Mouse (Mus musculus) c-Kit-negative CD71-positive TER-119-positive erythroid progenitor cells, embryonic 14.5 days (primary cell): ENCODE data around the gene Sh2d6.

Source experiments
- DNase-seq: peaks from one replicate; pipeline ENCODE4 v3.0.0-alpha.2; 2013; ENCODE audit warnings: low read depth, low spot score

Sh2d6 gene

DNA sequence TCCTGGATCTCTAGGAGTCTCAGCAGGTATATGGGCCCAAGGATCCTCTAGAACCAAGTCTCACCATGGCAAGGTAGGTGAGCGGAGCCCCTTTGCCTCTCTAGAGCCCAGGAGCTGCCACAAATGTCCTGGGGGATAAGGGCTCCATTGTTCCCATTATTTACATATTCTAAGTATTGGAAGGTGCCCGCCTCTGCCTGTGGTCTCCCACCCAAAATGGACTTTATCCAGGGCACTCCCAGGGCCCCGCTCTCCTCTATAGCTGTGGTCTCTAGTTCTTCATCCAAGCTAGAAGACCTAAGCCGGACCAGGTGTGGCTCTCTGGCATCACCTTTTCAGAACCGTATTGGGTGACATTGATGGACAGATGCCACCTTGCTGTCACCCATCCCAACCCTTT, at the start of gene Sh2d6:
TSS of gene Sh2d6 (minus strand) at position 101 of the 400 bp plus-strand sequence.
- no peak for DNase-seq

DNA sequence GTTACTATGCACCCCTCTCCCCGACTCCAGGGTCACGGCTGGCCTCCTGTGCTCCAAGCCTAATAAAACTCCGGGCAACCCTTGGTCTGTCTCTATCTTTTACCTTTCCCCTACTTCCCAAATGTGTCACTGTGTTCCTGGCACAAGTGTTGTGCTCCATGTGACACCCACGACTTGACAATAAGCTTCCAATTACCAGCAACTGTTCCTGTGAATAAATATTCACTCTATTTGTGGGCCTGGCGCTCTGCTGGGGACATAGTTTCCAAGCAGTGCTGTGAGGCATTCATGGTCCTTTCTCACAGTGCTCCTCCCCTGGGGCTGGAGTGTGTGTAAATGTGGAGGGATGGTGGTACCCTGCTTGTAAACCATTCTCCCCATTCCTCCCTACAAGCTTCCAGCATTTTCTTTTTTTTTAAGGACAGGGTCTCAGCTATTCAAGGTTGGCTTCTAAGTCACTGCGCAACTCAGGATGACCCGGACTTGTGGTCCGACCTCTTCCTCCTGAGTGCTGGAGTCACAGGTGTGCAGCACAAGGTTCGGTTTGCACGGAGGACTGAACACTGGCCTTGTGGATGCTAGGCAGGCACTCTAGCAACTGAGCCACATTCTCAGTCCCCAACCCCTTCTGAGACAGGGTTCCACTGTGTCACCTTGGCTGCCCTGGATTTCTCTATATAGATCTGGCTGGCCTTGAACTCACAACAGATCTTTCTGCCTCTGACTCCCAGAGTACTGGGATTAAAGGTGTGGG, 49.3 kb upstream of the Sh2d6 start:
- DNase-seq: no peak

DNA sequence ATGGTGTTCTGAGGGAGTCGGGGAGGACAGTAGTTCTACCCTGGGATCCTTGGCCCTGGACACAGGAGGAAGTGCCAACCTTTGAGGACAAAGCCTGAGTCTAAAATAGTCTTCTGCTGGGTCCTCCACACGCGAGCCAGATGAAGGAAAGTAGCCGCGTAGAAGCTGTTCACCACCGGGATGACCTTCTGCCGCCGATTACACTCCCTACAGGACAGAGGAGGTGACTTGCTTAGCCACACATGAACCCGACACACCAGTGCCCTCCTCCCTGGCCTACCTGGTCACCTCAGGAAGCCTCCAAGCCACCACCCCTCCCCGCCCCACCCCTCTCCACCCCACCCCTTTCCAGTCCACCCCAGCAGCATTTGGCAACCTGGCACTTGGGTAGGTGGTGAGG, 47.2 kb upstream of the Sh2d6 start:
- no peak for DNase-seq

DNA sequence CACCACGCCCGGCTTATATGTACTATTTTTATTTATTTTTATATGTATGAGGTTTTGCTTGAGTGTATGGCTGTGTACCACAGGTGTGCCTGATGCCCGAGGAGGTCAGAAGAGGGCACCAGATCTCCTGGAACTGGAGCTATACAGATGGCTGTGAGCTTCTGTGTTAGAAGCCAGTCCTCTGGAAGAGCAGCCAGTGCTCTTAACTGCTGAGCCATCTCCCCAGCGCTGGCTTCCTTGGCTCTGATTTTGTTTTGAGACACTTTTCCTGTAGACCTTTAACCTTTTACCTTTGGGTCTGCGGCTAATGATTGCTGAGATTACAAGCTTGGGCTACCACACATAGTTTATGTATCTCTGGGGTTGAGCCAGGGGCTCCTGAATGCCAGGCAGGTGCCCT, 46.0 kb upstream of the Sh2d6 start:
- no peak for DNase-seq

DNA sequence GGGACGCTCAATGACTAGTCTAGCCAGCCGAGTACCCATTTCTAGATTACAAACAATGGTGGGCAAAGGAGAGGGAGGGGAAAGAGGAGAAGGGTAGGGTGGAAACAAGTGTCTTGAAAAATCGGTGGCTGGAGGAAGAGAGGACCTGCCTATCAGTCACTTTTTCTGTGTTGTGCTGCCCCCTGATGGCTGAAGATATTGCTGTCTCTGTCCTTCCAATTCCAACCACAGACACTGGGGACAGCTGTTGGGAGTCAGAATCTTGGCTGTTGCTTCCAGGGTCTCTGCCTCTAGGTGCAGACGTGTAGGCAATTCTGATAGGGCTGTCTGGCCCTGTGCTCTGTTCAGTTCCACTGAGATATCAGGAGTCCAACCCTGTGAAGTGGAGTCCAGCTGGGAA, 44.5 kb upstream of the Sh2d6 start:
- peak; percentile 42 for DNase-seq

DNA sequence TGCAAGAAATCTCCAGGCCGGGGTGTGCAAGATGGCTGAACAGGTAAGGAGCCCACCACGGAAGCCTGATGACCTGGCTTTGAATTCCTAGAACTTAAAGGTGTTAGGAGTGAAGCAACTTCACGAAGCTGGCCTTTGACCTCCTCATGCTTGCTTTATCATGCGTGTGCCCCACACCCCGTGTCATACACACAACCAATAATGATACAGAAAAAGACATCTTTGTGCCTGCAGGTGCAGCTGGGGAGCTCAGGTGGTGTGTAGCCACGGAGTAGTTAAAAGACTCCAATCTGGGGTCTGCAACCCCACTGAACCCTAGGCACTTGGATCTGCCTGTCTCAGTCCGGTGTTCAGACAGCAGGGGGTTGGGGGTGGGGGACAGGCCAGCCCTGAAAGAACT, 44.0 kb upstream of the Sh2d6 start:
- no peak for DNase-seq

DNA sequence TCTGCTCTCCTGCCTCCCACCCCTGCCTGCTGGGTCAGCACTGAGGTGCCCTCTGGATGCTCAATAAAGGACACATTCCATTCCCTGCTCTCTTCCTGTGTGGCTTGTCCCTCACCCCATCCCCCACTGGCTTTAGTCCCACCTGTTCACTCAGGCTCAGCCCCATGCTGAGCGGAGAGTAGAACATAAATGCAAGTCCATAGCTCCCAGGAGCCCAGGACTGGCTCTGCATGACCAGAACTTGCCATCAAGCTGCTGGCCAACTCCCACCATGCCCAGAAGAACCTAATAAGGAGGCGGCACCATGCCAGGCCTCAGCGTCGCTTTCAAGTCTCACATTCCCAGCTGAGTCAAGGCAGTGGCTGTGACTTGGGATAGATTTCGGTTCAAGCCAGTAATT, 41.4 kb upstream of the Sh2d6 start:
- DNase-seq: no peak

DNA sequence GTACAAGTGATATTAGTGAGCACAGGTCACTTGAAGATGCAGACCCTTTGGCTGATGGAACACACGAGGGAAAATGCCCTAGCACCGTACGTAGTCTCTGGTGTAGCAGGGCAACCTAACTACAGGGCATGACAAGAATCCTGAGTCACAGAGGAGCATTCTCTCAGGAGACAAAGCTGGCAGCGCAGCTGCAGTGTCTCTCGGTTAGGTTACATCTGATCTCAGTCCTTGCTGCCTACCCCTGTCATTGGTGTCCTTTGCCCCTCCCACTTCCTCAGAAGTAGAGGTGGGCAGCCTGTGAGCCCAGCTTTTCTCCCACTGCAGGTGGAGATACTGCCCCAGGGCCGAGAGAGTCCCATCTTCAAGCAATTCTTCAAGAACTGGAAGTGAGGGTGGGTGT, 41.0 kb upstream of the Sh2d6 start:
- no peak for DNase-seq

DNA sequence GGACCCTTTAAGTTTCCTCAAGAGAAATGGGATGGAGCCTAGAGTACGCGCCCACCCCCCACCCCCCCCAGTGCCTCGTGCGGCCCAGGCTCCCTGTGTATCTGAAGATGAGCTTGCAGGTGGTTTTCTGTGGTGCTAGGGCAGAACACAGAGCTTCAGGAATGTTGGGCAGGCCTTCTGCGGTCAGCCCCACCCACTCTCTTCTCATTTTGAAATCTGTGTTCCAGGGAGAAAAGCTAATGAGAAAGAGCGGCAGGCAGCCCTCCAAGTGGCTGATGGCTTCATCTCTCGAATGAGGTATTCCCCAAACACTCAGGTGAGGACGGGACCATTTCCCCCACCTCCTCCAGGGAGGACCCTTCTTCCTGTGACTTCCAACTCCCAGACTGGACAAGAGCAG, 39.3 kb upstream of the Sh2d6 start:
- DNase-seq: no peak

DNA sequence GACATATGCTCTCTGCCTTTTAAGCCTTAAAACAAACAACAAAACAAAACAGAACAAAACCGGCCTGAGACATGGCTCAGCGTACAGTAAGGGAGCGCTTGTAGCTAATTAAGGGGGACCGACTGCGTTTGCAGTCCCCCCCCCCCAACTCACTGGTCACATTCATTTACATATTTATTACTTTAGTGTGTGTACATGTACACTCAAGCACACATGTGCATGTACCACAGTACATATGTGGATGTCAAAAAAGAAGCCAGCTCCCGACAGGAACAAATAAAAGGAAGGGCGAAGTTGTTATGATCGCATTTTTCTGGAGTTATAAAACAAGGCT, 31.5 kb upstream of the Sh2d6 start:
- no peak for DNase-seq

DNA sequence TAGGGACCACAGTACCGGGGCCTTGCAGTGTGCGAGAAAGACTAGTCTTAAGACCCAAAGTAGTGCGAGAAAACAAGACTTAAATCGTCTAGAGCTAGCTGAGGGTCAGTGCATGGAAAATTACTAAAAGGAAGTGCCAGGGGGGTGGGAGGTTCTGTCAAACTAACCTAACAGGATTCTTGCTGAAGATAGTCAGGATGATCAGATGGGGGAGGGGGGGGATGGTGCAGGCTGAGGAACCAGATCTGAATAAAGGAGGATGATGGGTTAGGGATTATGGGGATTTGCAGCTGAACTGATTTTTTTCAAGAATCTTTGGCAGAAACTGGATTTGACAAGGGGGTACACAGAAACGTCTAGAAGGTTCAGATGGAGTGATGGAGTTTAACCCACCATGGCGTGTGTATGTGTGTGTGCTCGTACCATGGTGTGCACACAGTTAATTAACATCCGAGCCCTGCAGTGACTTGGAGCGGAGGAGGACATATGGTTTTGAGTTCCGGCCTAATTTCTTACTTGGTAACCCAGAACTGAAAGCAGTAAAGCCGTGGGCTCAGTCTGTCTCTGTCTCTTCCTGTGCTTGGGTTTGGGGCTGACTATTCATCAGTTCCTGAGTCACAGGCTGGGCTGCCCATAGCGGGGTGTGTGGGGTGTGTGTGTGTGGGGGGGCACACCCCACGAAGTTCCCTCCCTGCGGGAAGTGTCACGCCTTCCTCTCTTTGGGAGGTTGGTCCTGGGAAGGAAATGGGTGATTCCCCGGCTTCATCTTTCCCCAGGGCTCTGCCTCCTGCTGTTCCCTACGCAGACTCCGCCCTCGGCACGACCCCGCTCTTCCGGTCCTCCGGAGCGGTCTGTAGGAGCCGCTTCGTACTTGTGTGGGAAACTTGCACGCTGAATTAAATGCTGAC, 30.9 kb upstream of the Sh2d6 start:
- DNase-seq: no peak

DNA sequence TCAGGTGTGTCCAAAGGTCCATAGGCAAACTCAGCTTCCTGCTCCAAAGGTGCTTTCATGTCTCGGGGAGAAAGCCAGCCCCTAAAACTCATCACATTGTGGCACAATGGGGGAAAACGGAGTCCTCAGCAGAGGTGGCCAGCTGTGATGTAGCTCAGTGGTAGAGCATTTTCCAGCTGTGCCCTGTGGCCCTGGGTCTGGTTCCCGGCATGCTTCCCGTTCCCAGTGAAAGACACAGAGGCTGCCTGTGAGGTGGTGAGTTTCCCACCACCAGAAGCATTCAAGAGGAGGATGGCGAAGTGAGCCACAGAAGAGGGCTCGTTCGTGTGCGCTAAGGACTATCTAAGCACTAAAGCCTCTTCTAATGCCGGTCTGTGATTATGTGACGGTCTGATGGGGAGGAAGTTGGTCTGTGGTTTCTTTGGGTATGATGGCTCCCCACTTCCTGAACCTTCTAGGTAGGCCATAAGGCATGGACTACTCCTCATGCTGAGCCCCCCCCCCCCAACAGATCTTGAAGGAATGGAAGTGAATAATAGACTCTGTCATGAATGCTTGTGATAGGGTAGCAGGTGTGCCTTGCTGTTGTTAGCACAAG, 29.1 kb upstream of the Sh2d6 start:
- no peak for DNase-seq

DNA sequence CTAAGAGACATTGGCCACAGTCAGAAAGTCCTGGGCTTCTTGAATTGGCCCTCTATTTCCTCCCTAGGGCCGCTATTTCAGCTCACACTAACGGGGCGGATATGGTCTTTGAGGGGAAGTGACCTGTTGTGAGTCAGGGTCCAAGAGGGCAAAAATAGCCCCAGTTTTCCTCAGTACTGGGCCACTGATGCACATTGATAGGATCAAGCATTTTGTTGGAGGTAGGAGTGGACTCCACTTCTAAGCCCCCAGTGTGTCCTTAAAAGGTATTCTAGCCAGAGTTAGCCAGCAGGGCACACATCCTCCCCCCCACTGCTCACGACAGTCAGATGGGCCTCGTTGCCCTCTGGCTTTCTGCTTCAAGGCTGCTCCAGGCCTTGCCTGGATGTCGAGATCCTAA, 28.5 kb upstream of the Sh2d6 start:
- DNase-seq: no peak

DNA sequence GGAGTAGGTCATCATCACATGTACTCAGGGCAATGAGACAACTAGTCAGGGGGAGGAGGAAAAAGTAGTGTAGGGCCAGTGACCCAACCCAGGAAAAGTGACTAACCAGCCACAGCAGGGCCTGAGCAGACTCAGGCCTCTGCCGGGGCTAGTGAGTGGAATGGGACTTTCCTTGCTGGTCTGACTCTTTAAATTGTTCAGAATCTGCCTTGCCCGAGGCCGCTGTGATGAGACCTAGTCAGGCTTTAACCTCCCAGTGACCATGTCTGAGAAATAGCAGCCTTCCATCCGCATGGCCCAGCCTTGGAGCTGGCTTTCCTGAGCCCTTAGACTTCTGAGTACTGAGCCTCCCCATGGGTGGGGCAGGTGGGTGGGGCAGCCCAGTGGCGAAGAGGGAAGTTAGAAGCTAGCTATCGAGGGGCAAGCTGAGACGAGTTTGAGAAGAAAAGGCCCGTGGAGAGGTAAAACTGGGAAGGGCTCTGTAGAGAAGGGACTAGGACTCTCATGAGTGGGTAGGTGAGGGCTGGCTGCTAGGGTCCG, 27.6 kb upstream of the Sh2d6 start:
- peak; percentile 28 for DNase-seq

DNA sequence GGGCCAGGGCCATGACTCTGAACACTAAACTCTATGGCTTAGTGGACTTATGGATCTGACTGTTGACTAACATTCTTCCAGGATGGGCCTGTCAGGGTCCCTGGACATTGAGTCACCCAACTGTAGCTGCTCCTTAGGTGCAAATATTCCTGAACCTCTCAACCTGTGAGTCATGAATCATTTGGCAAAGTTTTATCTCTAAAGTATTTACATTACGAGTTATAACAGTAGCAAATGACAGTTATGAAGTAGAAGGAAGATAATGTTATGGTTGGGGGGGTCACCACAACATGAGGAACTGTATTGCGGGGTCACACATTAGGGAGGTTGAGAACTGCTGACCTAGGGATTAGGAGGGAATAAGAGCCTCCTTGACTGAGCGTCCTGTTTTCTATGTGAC, 26.4 kb upstream of the Sh2d6 start:
- DNase-seq: no peak

DNA sequence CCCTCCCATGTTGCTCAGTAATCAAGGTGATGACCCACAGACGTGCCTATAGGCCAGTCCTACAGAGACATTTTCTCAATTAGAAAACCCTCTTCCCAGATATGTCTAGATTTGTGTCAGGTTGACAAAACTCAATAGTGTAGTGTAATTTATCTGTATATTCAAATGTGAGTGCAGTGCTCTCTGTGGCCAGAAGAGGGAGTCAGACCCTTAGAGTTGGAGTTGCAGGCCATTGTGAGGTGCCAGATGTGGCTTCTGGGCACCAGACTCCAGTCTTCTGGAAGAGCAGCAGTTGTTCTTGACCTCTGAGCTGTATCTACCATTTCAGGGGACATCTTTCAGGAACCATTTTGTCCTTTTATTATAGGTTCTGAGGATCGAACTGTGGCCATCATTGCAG, 25.6 kb upstream of the Sh2d6 start:
- DNase-seq: no peak

DNA sequence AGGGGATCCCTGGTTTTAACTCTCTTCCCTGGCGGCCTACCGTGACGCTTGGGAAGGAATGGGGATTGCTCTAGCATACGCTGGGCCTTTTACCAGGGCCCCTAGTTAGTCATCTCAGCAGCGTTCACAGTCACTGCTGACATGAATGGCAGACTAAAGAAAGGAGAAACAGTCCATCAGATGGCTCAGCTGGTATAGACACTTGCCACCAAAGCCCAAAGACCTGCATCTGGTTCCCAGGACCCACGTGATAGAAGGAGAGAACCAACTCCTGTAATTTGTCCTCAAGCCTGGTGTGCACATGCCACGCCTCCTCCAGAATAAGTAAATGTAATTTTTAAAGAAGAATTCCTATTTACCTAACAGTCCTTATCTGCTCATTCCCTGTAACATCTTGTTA, 23.9 kb upstream of the Sh2d6 start:
- DNase-seq: no peak

DNA sequence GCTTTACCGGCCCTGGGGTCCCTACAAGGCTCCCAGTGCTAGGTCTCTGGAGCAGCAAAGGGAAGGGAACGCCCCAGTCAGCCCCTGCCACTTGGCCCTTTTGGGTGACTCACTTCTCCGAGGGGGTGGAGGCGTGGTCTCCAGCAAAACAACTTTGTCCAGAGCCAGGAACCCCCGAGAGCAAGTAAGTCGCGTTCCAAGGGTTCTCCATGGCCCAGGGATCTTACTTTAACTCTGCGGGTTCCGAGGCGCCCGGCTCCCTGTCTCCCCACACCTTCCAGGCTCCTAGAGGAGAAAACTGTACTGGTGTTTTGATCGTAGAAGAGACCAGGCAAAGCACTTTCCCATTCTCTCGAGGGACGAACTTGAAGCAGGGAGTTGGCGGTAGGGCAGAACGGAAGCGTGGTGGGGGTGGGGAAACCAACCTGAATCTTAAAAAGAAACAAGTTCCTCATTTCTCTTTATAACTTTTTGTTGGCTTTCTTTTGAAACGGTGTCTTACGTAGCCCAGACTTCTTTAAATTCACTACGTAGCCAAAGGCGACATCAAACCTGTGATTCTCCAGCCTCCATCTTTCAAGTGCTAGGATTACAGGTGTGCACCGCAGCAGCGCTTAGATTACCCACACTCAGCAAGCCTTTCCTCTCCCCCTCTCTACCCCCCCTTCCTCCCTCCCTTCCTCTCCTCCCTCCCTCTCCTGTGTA, 22.9 kb upstream of the Sh2d6 start, which contains the start of gene Capg:
TSS of gene Capg (plus strand) at position 109 of the 705 bp plus-strand sequence.
- no peak for DNase-seq

DNA sequence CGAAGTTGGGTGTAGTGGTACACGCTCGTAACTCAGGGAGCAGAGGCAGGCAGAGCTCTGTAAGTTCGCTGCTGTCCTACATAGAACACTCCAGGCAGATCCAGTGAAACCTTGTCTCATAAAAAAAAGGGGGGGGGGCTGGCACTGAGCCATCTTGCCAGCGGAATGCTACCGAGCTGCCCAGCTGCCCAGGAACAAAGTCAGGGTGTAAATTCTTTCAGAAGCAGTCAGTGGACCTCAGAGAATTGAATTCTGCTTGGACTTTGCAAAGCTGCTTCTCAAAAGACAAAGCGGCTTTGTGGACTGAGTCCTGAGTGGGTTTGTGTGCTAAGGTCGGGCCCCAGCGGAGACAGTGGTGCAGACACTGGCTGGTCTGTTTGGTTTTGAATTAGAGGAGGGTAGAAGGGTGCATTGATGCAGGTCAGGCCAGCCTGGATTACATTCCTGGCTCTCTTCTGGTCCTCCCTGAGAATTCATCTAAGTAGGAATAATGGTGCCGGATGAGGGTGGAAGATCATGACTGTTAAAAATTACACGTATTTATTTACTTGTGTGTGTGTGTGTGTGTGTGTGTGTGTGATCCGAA, 21.9 kb upstream of the Sh2d6 start:
- DNase-seq: no peak

DNA sequence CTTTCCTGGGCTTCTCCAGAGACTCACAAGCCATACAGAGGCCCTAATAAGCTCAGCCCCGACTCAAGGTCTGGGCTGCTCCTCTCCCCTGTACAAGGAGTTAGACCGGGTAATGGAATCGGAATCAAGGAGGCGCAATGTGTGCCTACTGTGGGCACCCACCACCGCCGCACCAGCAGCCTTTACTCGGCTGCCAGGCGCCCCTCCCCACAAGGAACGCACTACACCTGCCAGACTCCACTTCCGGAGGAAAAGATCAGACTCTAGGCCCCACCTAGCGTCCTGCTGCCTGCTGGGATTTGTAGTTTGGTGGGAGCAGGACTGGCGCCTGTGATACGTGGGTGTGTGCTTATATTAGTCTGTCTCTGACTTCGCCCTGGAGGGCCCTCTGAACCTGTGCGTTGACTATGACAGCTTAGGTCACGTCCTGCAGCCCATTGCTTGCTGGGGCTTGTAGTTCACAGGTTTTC, 17.1 kb upstream of the Sh2d6 start:
- DNase-seq: peak; percentile 51

DNA sequence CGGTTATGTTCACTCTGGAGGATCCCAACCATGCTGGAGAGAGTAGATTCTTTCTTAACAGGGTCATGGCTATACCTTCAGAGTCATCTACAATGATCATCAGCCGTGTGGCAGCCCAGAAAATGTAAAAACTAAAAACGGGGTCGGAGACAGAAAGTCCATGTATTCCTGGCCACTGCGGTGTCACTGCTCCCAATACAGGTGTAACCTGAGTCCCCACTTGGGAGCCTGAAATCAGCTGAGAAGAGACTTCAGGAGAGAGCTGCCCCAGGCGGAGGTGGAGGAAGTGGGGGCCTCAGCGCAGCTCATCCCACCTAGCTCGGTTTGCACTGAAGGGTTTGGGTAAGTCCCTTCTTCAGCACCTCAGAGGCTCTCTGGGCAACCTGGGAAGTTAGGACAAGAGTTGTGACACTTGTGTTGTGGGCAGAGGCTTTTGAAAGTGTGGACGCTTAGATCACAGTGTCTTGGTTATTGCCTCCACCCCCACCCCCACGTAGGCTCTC, 16.5 kb upstream of the Sh2d6 start:
- no peak for DNase-seq
